Mouse (Mus musculus) lung, postnatal 0 days (tissue): ENCODE results near the gene Prex1.

Source experiments
- CTCF ChIP-seq: IDR thresholded peaks from 2 replicates; pipeline ENCODE4 v1.5.1; 2016; ENCODE audit warnings: antibody characterized with exemption, mild to moderate bottlenecking
- EP300 ChIP-seq: IDR thresholded peaks from 2 replicates; pipeline ENCODE4 v1.6.1; 2016; ENCODE audit warnings: antibody characterized with exemption, mild to moderate bottlenecking, control low read depth

GRCm38 (mm10) chr2:166563076-166563475 is 150.6 kb downstream of the Prex1 start:
- TF ChIP-seq CTCF = no peak
- no peak for TF ChIP-seq EP300
